Mouse (Mus musculus) right cerebral cortex, postnatal 25 days (tissue): ENCODE data around the gene Poc1b.
A peak's percentile ranks its signal among the peaks of the same experiment; 100 is the strongest.

Experiments used
- DNase-seq: peaks from one replicate; pipeline ENCODE4 v3.0.0; 2022

The Poc1b gene

DNA sequence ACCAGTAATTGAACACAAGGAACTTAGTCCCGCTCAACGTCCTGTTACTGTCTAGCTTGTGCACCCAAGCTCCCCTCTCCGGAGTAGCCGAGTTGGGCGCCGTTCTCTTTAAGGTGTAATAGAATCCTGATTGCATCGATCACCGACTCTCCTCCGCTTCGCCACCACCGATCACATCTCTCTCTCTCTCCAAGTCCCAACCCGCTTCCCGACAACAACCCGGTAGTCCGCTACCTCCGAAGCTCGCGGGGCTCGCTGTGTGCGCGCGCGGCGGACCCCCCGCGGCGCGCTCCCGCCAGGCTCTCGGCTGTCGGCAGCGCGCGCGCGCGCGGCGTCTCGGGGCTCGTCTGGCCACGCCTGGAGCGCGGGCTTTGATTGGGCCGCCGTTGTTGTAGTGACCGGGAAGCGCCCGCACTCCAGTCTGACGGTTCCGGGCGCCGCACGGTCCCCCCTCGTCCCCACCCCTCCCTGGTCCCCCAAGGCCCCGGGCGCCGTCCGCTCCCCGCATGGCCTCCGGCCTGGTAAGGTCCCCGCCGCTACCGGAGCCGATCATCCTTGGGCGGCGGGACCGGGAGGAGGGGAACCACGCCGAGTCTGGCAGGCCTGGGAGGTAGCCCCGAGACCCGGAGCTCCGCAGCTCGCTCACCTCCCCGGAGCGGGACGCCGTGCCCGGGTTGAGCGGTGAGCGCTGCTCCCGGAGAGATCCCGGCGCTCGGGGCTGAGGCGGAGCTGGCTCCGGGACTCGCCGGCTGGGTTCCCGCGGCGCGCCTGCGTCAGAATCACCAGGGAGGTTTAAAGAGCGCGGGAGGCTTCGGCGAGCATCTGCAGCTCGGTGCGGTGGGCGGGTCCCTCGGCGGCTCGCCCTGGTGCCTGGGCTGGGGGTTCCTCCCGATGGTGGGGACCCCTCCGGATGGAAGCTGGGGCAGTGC, at the start of gene Poc1b:
Gene Poc1b, plus strand, starts transcription at position 334 of the 929 bp plus-strand sequence.
- peak; percentile 85 for DNase-seq

DNA sequence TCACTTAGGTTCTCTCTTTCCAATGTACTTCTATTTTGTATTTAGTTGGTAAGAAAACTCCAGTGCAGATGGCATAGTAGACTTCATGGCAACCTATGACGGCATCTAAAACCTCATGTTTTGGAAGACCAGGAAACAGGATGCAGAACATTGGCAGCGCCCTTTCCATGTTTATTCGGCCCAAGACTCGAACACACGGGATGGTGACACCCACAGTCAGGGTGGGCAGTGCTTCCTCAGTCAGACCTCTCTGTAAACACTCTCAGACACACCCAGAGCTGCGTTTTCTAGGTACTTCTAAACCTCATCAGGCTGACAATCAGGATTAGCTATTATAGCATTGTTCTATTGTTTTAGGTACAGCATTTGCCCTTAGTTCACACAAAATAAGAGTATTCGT, 46.2 kb upstream of the Poc1b start:
- DNase-seq = no peak

DNA sequence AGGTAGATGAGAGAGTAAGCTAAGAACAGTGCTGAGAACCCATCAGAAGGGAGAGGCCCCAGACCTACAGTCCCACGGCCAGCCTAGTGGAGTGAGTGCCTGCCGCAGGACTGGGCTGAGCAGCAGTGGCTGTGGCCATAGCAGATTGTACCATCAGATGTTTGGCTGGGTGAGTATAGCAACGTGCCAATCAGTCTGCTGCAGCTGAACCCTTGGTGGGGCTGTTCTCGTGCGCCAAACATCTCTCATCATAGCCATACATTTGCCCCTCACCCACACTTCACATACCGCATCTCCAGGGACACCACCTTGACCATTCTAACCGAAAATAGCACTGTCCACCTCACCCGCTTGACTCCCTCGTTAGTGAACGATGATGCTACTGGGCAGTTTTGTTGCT, 45.4 kb upstream of the Poc1b start:
- no peak for DNase-seq

DNA sequence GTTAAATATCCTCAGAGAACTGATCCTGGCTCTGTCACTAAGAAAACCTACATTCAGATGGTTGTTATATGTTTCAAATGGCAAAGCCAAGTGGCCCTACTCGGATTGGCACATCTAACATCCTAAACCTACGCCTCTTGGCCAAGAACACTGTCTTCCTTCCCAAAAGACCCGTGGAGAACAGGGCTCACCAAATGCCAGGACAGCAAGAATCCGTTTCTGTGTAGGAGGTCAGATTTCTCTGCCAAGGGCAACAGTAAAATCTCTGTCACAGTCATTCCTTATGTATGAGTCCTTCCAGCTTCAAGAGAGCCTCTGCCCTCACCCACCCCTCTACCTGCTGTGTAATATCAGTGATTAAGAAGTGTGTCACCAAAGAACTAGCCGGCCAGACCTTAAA, 44.3 kb upstream of the Poc1b start:
- no peak for DNase-seq

DNA sequence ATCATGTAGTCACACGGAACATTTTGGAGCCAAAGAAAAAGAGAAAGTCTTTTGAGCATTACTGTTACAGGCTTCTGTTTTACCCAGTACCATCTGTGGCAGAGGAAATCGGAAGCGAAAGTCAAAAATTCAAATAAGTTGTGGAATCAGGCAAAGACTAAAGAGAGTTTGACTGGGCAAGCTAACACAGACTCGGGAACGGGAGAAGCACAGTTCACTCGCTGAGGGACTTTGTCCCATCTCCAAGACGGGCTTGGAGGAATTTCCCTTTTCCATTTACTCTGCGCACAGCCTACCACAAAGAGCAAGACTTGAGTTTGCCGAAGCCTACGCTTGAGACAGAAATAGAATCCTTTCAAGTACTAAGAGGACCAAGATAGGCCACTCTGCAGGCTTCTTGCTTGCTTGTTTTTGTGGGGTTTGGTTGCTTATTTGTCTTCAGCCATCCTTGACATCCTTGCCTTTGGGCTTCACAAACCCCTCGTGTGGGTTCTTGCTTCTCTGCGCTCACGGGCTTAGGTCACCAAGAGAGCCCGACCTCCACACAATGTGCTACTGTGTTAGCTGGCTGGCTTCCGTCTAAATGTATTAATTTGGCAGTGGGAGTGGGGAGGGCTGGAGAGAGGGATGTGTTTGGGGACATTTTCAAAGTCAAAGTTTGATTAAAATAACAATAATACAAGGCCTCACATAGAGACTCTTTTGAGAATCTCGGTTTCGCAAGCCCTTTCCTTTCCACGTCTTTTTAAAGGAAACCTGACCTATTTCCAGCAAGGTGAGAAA, 30.5 kb upstream of the Poc1b start:
- peak; percentile 37 for DNase-seq

DNA sequence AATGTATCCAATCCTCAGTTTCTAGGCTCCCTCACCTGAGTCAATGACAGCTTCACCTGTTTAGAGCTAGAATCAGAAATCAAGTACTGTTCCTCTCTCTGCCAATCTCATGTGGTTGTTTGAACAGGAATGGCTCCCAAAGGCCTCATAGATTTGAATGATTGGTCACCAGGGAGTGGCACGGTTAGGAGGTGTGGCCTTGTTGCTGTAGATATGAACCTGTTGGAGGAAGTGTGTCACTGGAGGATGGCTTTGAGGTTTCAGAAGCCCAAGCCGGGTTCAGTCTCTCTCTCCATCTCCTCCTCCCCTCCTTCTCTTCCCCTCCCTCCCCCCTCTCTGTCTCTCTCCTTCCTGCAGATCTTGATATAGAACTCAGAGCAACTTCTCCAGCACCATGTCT, 28.2 kb upstream of the Poc1b start:
- no peak for DNase-seq

DNA sequence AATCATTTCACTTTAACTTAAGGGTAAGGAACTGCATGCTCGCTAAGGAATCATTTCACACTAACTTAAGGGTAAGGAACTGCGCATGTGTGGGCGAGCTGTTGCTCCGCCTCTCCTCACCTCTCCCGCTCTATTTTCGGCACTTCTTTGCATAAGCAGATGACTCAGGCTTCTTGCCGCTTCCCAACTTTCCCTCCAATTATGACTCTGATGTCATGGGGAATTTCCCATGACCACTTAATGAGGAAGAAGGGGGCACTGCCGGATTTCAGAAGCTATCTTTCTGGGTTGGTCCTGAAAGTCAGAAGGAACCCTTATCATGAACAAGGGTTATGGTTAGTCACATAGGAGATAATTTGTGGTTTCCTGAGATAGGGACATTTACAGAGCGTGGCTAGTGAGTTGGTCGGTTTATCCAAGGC, 25.3 kb upstream of the Poc1b start:
- peak; percentile 55 for DNase-seq

DNA sequence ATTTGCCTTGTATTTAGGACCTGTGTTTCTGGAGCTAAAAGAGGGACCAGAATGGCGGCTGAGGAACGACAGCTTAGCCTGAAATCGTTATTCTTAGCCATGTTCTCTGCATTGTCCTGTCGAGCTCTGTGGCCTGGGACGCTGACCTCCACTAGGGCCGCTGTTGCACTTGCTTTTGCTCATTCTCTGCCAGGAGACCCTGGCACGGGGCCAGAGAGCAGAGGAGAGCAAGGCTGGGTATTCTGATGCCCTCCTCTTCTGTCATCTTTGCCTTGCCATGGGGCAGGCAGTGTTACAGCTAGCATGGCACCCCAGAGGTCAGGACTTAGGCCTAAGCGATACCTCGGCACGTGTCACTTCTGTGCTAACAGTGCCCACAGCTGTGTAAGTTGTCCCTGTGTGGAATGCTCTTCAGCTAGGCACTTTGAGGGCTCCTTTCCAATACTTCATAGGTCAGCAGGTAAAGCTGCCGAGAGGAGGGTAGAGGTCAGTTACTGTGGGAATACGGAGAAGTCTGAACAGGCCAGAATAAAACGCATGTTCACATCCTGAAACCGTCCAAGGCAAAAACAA, 23.3 kb upstream of the Poc1b start:
- DNase-seq = no peak

DNA sequence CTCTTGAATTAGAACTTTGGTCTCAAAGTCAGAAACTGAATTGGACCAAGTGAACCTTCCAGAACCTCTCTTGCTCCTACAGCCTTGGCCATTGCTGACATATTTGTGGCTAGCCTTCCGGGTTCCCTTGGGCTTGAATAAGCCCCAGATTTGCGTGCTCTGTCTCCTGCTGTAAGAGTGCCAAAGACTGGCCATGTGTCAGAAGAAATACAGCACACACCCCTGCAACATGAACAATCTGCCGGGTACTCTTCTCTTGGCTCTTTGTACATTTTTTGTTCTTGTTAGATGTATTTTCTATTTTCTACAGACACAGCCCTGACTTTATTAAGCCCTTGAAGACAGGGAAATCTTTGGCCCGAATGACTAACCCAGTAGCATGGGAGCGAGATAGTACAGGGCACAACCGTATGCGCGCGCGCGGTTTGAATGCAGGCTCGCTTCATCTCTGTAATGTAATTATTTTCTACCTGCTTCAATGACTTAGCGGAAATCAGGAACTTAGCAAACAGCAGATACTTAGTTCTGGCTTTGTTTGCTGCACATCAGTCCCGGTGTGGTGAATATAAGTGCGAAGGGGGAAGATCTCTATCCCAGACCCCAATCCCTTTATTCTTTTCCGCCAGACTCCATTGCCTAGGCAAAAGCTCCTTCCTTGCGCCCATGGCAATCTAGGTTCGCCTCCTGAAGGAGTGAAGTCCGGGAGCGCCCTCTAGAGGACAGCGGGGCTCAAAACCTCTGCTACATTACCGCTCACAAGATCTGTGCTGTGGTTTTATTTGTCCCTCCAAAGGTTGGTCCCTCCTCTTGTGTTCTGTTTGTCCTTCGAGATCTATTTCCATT, 22.2 kb upstream of the Poc1b start:
- DNase-seq = peak; percentile 86

DNA sequence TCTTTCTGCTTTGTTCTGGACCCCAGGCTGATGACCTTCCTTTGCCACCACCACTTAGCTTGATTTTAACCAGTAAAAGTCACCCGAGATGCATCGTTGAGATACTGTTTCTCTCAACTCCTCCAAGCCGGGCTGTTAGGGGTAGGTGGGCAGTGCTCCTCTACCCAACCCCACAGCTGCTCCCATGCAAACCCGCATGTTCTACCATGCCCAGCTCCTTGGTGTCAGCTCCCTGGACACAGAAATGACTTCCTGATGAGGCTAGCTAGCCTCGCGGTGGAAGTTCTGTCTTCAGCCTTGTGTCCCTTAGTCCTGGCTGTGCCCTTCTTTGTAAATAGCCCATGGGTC, 21.6 kb upstream of the Poc1b start:
- DNase-seq = no peak

DNA sequence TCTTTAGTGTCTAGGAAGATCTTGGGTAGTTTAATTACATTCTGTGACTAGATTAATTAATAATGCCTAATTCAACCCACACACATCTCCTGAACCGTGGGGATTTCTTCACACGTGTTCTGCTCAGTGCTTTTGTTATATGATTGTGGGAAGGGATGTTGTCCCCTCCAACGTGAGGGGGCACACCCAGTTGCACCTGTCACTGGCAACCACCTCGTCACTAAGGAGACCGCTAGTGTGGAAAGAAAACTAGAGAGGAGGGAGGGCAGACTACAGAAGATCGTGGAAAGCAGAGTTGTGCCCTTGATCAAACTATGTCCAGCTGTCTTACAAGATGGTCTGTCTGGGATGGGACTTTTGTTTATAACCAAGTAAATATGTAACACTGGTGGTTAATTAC, 20.8 kb upstream of the Poc1b start:
- no peak for DNase-seq

DNA sequence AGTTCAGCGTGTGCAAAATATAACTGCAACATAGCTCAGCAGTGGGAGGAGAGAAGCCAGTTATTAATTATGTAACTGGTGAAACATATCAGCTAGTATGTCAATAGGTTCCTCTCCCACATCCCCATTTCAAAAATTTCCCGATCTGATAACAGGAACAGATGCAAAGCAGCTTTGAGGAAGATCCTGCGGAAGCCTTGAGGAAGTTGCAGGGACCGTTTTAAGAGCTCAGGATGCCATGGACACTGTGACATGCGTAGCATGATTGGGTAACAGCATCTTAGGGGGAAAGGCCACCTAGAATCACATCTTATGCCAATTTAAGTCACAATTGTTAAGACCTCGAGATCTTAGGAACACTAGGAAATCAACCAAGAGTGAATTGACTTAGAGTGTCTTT, 16.9 kb upstream of the Poc1b start:
- no peak for DNase-seq

DNA sequence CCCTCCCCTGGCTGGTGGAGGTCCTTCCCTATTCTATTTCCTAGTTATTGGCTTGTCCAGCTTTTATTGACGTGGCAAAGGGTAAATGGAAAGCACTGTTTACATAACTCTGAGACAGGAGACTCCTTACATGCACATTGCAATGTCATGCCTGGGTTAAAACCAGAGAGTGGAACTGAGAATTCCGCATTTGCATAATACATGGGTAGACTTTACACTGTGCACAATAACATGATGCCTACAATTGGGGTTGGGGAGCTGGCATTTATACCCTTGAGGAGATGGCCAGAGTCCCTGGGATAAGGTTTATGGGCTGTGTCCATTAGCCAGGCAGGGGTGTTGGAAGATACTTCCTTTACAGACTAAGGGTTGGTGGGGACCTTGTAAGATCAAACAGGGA, 13.5 kb upstream of the Poc1b start:
- no peak for DNase-seq

DNA sequence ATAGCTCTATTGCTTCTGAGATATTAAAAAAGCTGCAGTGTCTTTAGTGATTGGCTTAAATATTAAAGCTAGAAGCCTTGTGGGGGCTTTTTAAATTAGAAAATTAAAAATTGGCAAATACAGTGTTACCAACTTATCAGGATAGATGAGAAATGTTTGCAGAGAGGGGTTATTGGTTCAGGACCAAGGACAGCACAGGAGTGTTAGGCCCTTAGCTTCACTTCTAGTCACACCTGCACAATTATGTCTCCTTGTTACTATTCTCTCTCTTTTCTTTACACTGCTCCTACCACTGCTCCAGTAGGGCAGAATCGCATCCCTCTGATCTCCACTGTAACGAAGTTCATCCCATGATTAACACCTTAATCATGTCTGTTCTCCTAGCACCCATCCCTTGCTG, 11.7 kb upstream of the Poc1b start:
- DNase-seq = no peak

DNA sequence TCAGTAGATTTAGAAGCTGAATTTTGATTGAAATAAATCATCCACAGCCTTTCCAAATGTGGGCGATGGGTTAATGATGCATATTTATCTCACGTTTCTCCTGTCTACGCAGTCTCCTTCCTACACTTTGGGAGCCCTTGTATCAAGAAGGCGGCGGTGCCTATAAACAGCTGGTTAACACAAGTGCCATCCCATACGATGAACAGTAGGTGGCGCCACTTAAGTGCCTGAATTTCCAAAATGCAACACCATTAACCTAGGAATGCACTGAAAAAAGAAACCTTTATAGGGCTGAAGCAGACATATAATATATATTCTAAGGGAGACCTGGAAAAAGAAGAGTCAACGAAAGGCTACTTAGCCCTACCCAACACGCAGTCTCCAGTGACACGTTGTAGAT, 9.5 kb upstream of the Poc1b start:
- no peak for DNase-seq

DNA sequence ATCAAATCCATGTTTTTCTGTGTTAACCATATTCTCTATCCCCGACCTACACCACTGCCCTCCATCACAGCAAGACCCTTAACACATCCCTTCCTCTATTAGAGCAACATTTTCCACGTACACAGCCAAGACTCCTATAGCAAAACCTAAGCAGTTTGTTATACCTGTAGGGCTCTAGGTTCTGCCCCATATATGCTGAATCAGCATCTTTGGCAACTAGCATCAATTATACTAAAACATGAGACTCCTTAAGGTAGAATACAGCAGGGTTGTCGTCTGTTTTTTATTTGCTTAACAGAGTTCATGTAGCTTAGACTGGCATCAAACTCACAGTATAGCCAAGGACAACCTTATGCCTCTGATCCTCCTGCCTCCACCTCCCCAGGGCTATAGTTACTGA, 1.3 kb upstream of the Poc1b start:
- no peak for DNase-seq

DNA sequence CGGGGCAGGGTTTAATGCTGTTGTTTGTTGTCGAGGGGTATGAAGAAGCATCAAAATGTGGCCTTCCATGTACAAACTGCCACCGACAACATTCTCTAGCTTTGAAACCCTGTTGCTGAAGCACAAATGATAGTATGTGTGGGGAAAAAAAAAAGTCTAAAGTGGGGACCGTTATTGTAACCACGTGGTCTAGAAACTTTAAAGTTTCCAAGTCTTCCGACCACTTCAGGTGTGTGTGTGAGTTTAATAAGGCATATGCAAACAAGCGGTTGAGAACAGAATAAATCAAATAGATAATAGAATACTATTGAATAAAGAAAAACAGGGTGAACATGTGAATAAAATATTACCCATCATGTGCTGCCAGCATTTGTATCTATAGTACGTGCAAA, 529 bp upstream of the Poc1b start:
- DNase-seq = no peak

DNA sequence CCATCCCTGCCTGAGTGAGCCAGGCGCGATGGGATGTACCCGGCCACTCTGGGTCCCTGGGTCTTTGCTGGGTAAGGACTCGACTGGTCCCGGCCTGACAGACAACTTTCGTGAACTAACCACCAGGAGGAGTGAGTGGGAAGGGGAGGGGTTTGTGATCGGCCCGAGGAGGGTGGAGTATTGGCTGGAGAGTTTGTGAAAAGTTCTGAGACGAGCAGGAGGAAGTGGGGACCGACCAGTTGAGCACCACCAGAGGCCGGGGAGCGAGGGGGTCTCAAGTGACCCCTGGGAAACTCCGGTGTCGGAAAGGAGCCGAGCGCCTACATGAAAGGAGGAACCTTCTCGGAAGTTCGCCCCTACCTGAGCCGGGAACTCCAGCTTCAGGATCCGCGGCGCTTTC, 1.1 kb downstream of the Poc1b start, which contains the start of gene Galnt4:
Gene Galnt4, plus strand, starts transcription at position 196 of the 400 bp plus-strand sequence.
- peak; percentile 62 for DNase-seq

DNA sequence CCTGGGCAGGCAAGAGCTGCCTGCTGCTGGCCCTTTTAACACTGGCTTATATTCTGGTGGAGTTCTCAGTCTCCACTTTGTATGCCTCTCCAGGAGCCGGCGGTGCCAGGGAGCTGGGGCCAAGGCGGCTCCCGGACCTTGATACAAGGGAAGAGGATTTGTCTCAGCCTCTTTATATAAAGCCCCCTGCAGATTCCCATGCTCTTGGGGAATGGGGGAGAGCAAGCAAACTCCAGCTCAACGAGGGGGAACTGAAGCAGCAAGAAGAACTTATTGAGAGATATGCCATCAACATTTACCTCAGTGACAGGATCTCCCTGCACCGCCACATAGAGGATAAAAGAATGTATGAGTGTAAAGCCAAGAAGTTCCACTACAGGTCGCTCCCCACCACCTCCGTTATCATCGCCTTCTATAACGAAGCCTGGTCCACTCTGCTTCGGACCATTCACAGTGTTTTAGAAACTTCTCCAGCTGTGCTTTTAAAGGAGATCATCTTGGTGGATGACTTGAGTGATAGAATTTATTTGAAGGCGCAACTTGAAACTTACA, 1.7 kb downstream of the Poc1b start:
- no peak for DNase-seq

DNA sequence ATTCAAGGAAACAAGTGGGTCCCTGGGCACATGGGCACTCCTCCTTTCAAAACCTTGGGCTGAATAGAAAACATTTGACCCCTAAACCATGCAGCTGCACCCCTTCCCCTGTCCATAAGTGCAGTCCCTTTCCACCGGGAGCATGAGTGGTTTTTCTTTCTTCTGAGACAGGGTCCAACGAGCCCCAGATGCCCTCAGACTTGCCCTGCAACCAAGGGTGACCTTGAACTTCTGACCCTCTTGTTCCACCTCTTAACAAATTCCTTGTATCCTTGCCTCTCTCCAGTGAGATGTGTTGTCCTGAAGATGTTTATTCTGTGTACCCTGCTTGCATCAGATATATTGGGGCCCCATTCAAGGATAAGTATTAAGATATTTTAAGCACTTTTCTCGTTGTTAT, 6.7 kb downstream of the Poc1b start:
- no peak for DNase-seq

DNA sequence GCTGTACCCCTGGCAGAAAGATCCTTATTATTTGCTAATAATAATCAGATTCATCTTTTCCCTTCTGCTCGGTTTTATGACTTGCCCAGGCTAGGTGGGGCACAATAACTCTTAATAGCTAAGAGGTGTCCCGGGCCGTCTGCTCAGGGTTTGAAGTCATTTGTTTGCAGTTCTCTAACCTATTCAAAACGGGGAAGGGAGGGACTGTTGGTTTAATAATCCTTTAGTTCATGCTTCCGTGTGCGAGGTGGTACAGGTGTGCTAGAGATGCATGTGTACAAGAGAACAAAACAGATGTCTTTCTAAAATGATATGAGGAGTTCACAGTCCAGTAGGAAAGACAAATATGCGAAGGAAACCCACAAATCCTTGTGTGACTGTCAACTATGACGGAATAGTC, 7.5 kb downstream of the Poc1b start:
- no peak for DNase-seq

DNA sequence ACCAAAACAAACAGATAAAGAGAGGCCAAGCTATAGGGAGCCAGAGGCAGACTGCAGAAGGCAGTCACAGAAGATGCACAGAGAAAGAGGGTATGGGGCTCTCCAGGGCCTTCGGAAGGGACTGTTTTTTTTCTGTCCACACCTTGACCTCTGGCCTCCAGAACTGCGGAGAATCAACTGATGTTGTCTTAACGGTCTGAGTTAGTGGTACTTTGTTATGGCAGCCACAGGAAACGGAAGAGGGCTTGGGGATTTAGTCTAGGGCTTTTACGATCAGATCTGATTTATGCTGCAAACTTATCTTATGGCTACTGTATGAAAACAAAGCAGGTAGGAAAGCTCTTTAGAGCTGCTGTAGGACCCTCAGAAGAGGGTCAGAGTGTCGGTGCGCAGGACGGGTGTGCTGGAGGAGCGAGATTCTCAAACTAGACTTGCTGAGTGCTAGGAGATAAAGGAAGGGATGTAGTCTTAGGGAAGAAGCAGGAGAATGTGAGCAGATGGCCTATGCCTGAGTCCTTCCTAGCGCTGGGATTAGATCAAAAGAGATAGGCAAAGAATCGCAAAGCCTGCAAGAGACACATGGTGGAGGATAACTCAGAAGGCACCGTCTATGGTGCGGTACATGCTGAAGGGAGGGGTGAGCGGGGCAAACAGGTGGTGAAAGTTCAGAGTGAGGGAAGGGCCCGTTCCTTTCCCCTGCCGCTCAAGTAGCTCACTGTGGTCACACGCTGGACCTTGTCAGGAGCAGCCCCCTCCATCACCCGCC, 8.8 kb downstream of the Poc1b start:
- DNase-seq = no peak
